Mouse (Mus musculus) E14TG2a.4 (cell line): Measurements from ENCODE around the gene Bicd1.
"Not testable (repeated sequence)": the region's sequence is repeated elsewhere in the genome, so short reads cannot be mapped to it uniquely, and the experiment has no call there.

Source experiments
- CTCF ChIP-seq: conservative IDR thresholded peaks from 2 replicates; pipeline ENCODE4 v1.5.1; 2014; ENCODE audit warnings: low read length
- POU5F1 ChIP-seq: IDR thresholded peaks from 2 replicates; pipeline ENCODE4 v1.6.1; 2014; ENCODE audit warnings: low read length, borderline replicate concordance

DNA sequence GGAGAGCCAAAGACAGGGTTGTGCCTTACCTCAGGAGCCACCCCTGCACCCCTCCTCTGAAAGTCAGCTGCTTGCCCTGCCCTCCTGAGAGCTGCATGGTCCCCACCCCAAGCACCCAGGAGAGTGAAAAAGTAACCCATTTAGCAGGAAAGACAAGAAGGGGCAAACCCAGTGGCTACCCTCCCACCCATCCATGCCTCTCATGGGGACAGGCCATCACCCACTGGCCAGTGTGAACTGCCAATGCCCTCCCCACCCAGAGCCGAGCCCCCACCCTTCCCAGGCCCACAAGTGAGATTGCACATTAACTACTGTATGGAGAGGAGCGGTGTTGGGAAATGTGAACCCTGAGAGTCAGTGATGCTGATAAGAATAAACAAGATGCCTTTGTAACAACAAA, 42.7 kb upstream of the Bicd1 start:
- TF ChIP-seq CTCF, POU5F1: not testable (repeated sequence)
